Mouse (Mus musculus) adipocyte (in vitro differentiated cells): ENCODE data around the gene Rnf115.
"Not testable (repeated sequence)": the region's sequence is repeated elsewhere in the genome, so short reads cannot be mapped to it uniquely, and the experiment has no call there.

Experiments used
- DNase-seq: peaks from one replicate; pipeline ENCODE4 v3.0.0-alpha.2; 2016; ENCODE audit warnings: low spot score

The Rnf115 gene

GRCm38 (mm10) chr3:96707903-96708683 is 19.4 kb upstream of the Rnf115 start, which contains the start of gene Nudt17:
TSS of gene Nudt17 (minus strand) at chr3:96708562.
- peak; percentile 81 for DNase-seq

- DNase-seq: no peak
Measured at GRCm38 (mm10) chr3:96708684-96709064, 18.8 kb upstream of the Rnf115 start.

GRCm38 (mm10) chr3:96714286-96714685 is 13.2 kb upstream of the Rnf115 start:
- DNase-seq: no peak

GRCm38 (mm10) chr3:96715854-96716253 is 11.6 kb upstream of the Rnf115 start:
- no peak for DNase-seq

- no peak for DNase-seq
Measured at GRCm38 (mm10) chr3:96719173-96719572, 8.3 kb upstream of the Rnf115 start.

- DNase-seq: peak; percentile 63
Measured at GRCm38 (mm10) chr3:96727828-96728633, 567 bp downstream of the Rnf115 start.

GRCm38 (mm10) chr3:96728634-96729402 is 1.4 kb downstream of the Rnf115 start:
- peak; percentile 43 for DNase-seq

GRCm38 (mm10) chr3:96729403-96729784 is 1.9 kb downstream of the Rnf115 start:
- DNase-seq: peak; percentile 48

- DNase-seq: no peak
Measured at GRCm38 (mm10) chr3:96730785-96731184, 3.3 kb downstream of the Rnf115 start.

- no peak for DNase-seq
Measured at GRCm38 (mm10) chr3:96733984-96734383, 6.5 kb downstream of the Rnf115 start.

GRCm38 (mm10) chr3:96735200-96735599 is 7.7 kb downstream of the Rnf115 start:
- no peak for DNase-seq

- DNase-seq: no peak
Measured at GRCm38 (mm10) chr3:96737013-96737740, 9.7 kb downstream of the Rnf115 start.

- peak; percentile 65 for DNase-seq
Measured at GRCm38 (mm10) chr3:96737995-96738394, 10.5 kb downstream of the Rnf115 start.

- DNase-seq: not testable (repeated sequence)
Measured at GRCm38 (mm10) chr3:96740279-96740678, 12.8 kb downstream of the Rnf115 start.

GRCm38 (mm10) chr3:96744348-96744747 is 16.9 kb downstream of the Rnf115 start:
- DNase-seq: peak; percentile 48

- DNase-seq: no peak
Measured at GRCm38 (mm10) chr3:96746829-96747228, 19.4 kb downstream of the Rnf115 start.

- DNase-seq: no peak
Measured at GRCm38 (mm10) chr3:96755935-96756334, 28.5 kb downstream of the Rnf115 start.

GRCm38 (mm10) chr3:96757691-96758090 is 30.2 kb downstream of the Rnf115 start:
- no peak for DNase-seq

- peak; percentile 58 for DNase-seq
Measured at GRCm38 (mm10) chr3:96759695-96760094, 32.2 kb downstream of the Rnf115 start.

- DNase-seq: peak; percentile 69
Measured at GRCm38 (mm10) chr3:96764528-96764927, 37.1 kb downstream of the Rnf115 start.

GRCm38 (mm10) chr3:96769971-96770370 is 42.5 kb downstream of the Rnf115 start:
- DNase-seq: no peak

- peak; percentile 77 for DNase-seq
Measured at GRCm38 (mm10) chr3:96772949-96773348, 45.5 kb downstream of the Rnf115 start.
